Mouse (Mus musculus) stomach, postnatal 0 days (tissue): Measurements from ENCODE around the gene Kifc3. TPM values are rescaled to one million over a fixed set of nuclear protein-coding genes. Genes with fewer than 3 reads are reported as not detected.
A peak's percentile ranks its signal among the peaks of the same experiment; 100 is the strongest.

Experiments used
- ATAC-seq: fragments of 200-750 bp; cut with Nextera tagmentation; 2 replicates; pipeline ENCODE4 v1.8.0; 2017; ENCODE audit not compliant: low FRiP score, low TSS enrichment
- DNase-seq: peaks from one replicate; pipeline ENCODE4 v3.0.0-alpha.2; 2016; ENCODE audit warnings: low spot score
- H3K27ac ChIP-seq: fragments of 300-500 bp; sonication (generic); replicated peaks from 2 replicates; pipeline ENCODE4 v1.5.1; 2014; ENCODE audit warnings: mild to moderate bottlenecking, control low read depth
- H3K27me3 ChIP-seq: fragments of 300-500 bp; sonication (generic); 2 replicates; pipeline ENCODE4 v1.6.1; 2014; ENCODE audit warnings: low read length; ENCODE audit not compliant: control insufficient read depth, insufficient read depth
- H3K36me3 ChIP-seq: fragments of 300-500 bp; sonication (generic); 2 replicates; pipeline ENCODE4 v1.6.1; 2014; ENCODE audit warnings: low read length, mixed read lengths; ENCODE audit not compliant: control insufficient read depth, insufficient read depth
- H3K4me1 ChIP-seq: fragments of 300-500 bp; sonication (generic); replicated peaks from 2 replicates; pipeline ENCODE4 v1.6.1; 2014; ENCODE audit warnings: antibody characterized with exemption; ENCODE audit not compliant: control insufficient read depth, insufficient read depth
- H3K4me2 ChIP-seq: fragments of 300-500 bp; sonication (generic); replicated peaks from 2 replicates; pipeline ENCODE4 v1.6.1; 2014; ENCODE audit warnings: low read depth, mild to moderate bottlenecking, control low read depth, moderate library complexity
- H3K4me3 ChIP-seq: fragments of 300-500 bp; sonication (generic); 2 replicates; pipeline ENCODE4 v1.5.1; 2014; ENCODE audit warnings: low read depth, low read length, control low read depth
- H3K9ac ChIP-seq: fragments of 300-500 bp; sonication (generic); 2 replicates; pipeline ENCODE4 v1.6.1; 2014; ENCODE audit warnings: mild to moderate bottlenecking, low read length, control low read depth, mixed read lengths
- H3K9me3 ChIP-seq: fragments of 300-500 bp; sonication (generic); 2 replicates; pipeline ENCODE4 v1.6.1; 2016; ENCODE audit warnings: low read length; ENCODE audit not compliant: control insufficient read depth
- CTCF ChIP-seq: IDR thresholded peaks from 2 replicates; pipeline ENCODE4 v1.5.1; 2016; ENCODE audit warnings: antibody characterized with exemption, low read depth, mild to moderate bottlenecking, moderate library complexity
- EP300 ChIP-seq: optimal IDR thresholded peaks from 2 replicates; pipeline ENCODE3; 2016; ENCODE audit warnings: antibody characterized with exemption
- WGBS: fragments of 180-500 bp; shearing (Covaris S2); extraction: QIAGEN DNeasy Blood & Tissue Kit; methylation state at CpG from one replicate; pipeline ENCODE4 v1.1.7; 2014; 5-methylcytosine and 5-hydroxymethylcytosine counted together
- polyA plus RNA-seq: library from polyadenylated mRNA; unstranded; fragments of >200 nt; fragmentation: Nextera tagmentation; extraction: Ambion mirVana; gene quantifications from 2 replicates; pipeline ENCODE4 v1.2.1, GENCODE M21; 2015

The Kifc3 gene
- polyA plus RNA-seq, 1 experiment from 2014 or later: 14.2 TPM

GRCm38 (mm10) chr8:95127658-95128057, 75.0 kb downstream of the Kifc3 start:
- 0 out of 2 replicates have a peak, but pooled peaks have one; percentile 9 for ATAC-seq
- H3K9me3 ChIP-seq: no peaks in the 10 kb centered on the region
- no peak overlapping the region for H3K27ac ChIP-seq
- H3K4me1 ChIP-seq: no peaks in the 10 kb centered on the region
- no peak overlapping the region for H3K4me2 ChIP-seq
- no peaks in the 10 kb centered on the region for H3K27me3 ChIP-seq
- 76% methylated on average over 9 of the region's 9 CpGs for WGBS
- H3K36me3 ChIP-seq: peaks cover 9% of the 10 kb centered on the region; the same call in 1 of the 2 replicates
- no peak overlapping the region for H3K4me3 ChIP-seq
- TF ChIP-seq EP300 (no peak), CTCF (no peak)
- H3K9ac ChIP-seq: no peak overlapping the region
- DNase-seq: no peak

GRCm38 (mm10) chr8:95126497-95126896, 76.1 kb downstream of the Kifc3 start:
- 93% methylated on average over 11 of the region's 11 CpGs for WGBS
- Histone ChIP-seq H3K4me1 (no peaks in the 10 kb centered on the region), H3K4me3 (no peak overlapping the region), H3K36me3 (peaks cover 9% of the 10 kb centered on the region; the same call in 1 of the 2 replicates), H3K4me2 (no peak overlapping the region), H3K9me3 (no peaks in the 10 kb centered on the region), H3K27me3 (no peaks in the 10 kb centered on the region), H3K9ac (no peak overlapping the region), H3K27ac (no peak overlapping the region)
- DNase-seq (no peak), ATAC-seq (no peak)
- TF ChIP-seq EP300: no peak
- no peak for TF ChIP-seq CTCF

GRCm38 (mm10) chr8:95123455-95123854, 79.2 kb downstream of the Kifc3 start:
- H3K27me3 ChIP-seq: no peaks in the 10 kb centered on the region
- 87% methylated on average over 5 of the region's 5 CpGs for WGBS
- H3K36me3 ChIP-seq: peaks cover 5% of the 10 kb centered on the region; the same call in 1 of the 2 replicates
- ATAC-seq: no peak
- no peak overlapping the region for H3K9ac ChIP-seq
- no peak overlapping the region for H3K4me3 ChIP-seq
- no peak overlapping the region for H3K4me2 ChIP-seq
- DNase-seq: no peak
- H3K27ac ChIP-seq: no peak overlapping the region
- H3K4me1 ChIP-seq: no peaks in the 10 kb centered on the region
- no peak for TF ChIP-seq EP300
- TF ChIP-seq CTCF: peak; percentile 49
- H3K9me3 ChIP-seq: no peaks in the 10 kb centered on the region

GRCm38 (mm10) chr8:95113750-95114149, 88.9 kb downstream of the Kifc3 start:
- WGBS: 68% methylated on average over 3 of the region's 3 CpGs
- Histone ChIP-seq H3K4me1 (no peaks in the 10 kb centered on the region), H3K4me3 (no peak overlapping the region), H3K9me3 (no peaks in the 10 kb centered on the region), H3K27me3 (no peaks in the 10 kb centered on the region), H3K9ac (no peak overlapping the region), H3K36me3 (0 out of 2 replicates have a peak, but pooled peaks cover 3% of the 10 kb centered on the region), H3K27ac (no peak overlapping the region), H3K4me2 (no peak overlapping the region)
- TF ChIP-seq CTCF: peak; percentile 84
- no peak for TF ChIP-seq EP300
- ATAC-seq: 0 out of 2 replicates have a peak, but pooled peaks have one; percentile 35
- DNase-seq: no peak

- DNase-seq (no peak), ATAC-seq (0 out of 2 replicates have a peak, but pooled peaks have one; percentile 32)
- H3K9me3 ChIP-seq: no peaks in the 10 kb centered on the region
- H3K4me1 ChIP-seq: no peaks in the 10 kb centered on the region
- H3K27me3 ChIP-seq: no peaks in the 10 kb centered on the region
- H3K9ac ChIP-seq: no peak overlapping the region
- 83% methylated on average over 4 of the region's 4 CpGs for WGBS
- TF ChIP-seq EP300 (no peak), CTCF (no peak)
- H3K27ac ChIP-seq: no peak overlapping the region
- H3K36me3 ChIP-seq: peaks cover 3% of the 10 kb centered on the region; the same call in 1 of the 2 replicates
- no peak overlapping the region for H3K4me3 ChIP-seq
- no peak overlapping the region for H3K4me2 ChIP-seq
Observed at GRCm38 (mm10) chr8:95113108-95113507, 89.5 kb downstream of the Kifc3 start.

- no peak for DNase-seq
- no peak overlapping the region for H3K9ac ChIP-seq
- no peaks in the 10 kb centered on the region for H3K4me1 ChIP-seq
- H3K27ac ChIP-seq: no peak overlapping the region
- no peak for TF ChIP-seq CTCF
- TF ChIP-seq EP300: no peak
- H3K36me3 ChIP-seq: peaks cover 3% of the 10 kb centered on the region; the same call in 1 of the 2 replicates
- WGBS: 92% methylated on average over 3 of the region's 3 CpGs
- H3K27me3 ChIP-seq: no peaks in the 10 kb centered on the region
- no peak overlapping the region for H3K4me3 ChIP-seq
- ATAC-seq: no peak
- H3K4me2 ChIP-seq: no peak overlapping the region
- H3K9me3 ChIP-seq: no peaks in the 10 kb centered on the region
Observed at GRCm38 (mm10) chr8:95112594-95112993, 90.0 kb downstream of the Kifc3 start.
